ENCODE assay signal across 8 mouse cellular contexts in genomic region chr5:149245965-149246470, GRCm38 (mm10). TPM values are rescaled to one million over a fixed set of nuclear protein-coding genes. Genes with fewer than 3 reads are reported as not detected.
DNase-seq lines count a peak whose midpoint lies in the region; ATAC-seq lines count a peak whose summit lies in the region.

No protein-coding gene starts in this region.

- peaks cover 14% of the 10 kb centered on the region for H3K4me1 ChIP-seq in heart, embryonic 11.5 days (ENCODE audit: control insufficient read depth, insufficient read depth, low read length)
- H3K4me1 ChIP-seq in kidney, embryonic 16.5 days (ENCODE audit: insufficient read depth, low read length) = peaks cover 14% of the 10 kb centered on the region

- WGBS in heart, embryonic 11.5 days (ENCODE audit: insufficient replicate concordance) = 7% methylated on average over 16 of the region's 16 CpGs
- WGBS in kidney, embryonic 16.5 days = 20% methylated on average over 16 of the region's 16 CpGs

- H3K4me3 ChIP-seq in heart, embryonic 11.5 days (ENCODE audit: low read depth, low read length) = peak overlapping the region; percentile 44
- H3K4me3 ChIP-seq in kidney, embryonic 16.5 days (ENCODE audit: low read length) = peak overlapping the region; percentile 21; the same call in 1 of the 2 replicates

- no peaks in the 10 kb centered on the region for H3K36me3 ChIP-seq in heart, embryonic 11.5 days (ENCODE audit: control insufficient read depth, insufficient read depth, low read length)
- no peaks in the 10 kb centered on the region for H3K36me3 ChIP-seq in kidney, embryonic 16.5 days (ENCODE audit: insufficient read depth, low read length)

- ATAC-seq in frontal cortex, adult (ENCODE audit: low TSS enrichment) = peak; percentile 70; the same call in 1 of the 2 replicates
- peak; percentile 91 for ATAC-seq in common myeloid progenitor, adult 5-6 weeks (replicated peaks; ENCODE audit: low read depth, poor library complexity, severe bottlenecking)
- peak; percentile 93 for ATAC-seq in heart, embryonic 11.5 days (replicated peaks; ENCODE audit: insufficient number of reproducible peaks, low FRiP score, low TSS enrichment)
- peak; percentile 81; the same call in 1 of the 2 replicates for ATAC-seq in kidney, embryonic 16.5 days (ENCODE audit: low FRiP score, low TSS enrichment)

- H3K27me3 ChIP-seq in heart, embryonic 11.5 days (ENCODE audit: control insufficient read depth, insufficient read depth, low read length) = no peaks in the 10 kb centered on the region
- no peaks in the 10 kb centered on the region for H3K27me3 ChIP-seq in kidney, embryonic 16.5 days (ENCODE audit: insufficient read depth, low read length)

- H3K4me2 ChIP-seq in heart, embryonic 11.5 days = peak overlapping the region; percentile 75
- peak overlapping the region; percentile 56 for H3K4me2 ChIP-seq in kidney, embryonic 16.5 days (replicated peaks; ENCODE audit: low read depth, low read length)

- H3K9me3 ChIP-seq in heart, embryonic 11.5 days (replicated peaks; ENCODE audit: control insufficient read depth, low read length) = no peaks in the 10 kb centered on the region
- H3K9me3 ChIP-seq in kidney, embryonic 16.5 days (ENCODE audit: low read length) = peaks cover 8% of the 10 kb centered on the region; the same call in 1 of the 2 replicates

- H3K27ac ChIP-seq in heart, embryonic 11.5 days (ENCODE audit: low read depth, low read length) = peak overlapping the region; percentile 73
- H3K27ac ChIP-seq in kidney, embryonic 16.5 days (ENCODE audit: low read length) = peak overlapping the region; percentile 38; the same call in 1 of the 2 replicates

- no peak for DNase-seq in frontal cortex, postnatal 36 days (ENCODE audit: low spot score in 2 of 2)
- DNase-seq in lung, postnatal 25 days (ENCODE audit: low spot score) = peak; percentile 83
- peak; percentile 71 for DNase-seq in spleen, adult 12 weeks (ENCODE audit: low spot score)
- no peak for DNase-seq in layer of hippocampus, adult 18-20 months (ENCODE audit: low spot score in 2 of 2)

- H3K9ac ChIP-seq in heart, embryonic 11.5 days (ENCODE audit: low read depth, low read length) = peak overlapping the region; percentile 73
- H3K9ac ChIP-seq in kidney, embryonic 16.5 days (replicated peaks; ENCODE audit: low read length) = peak overlapping the region; percentile 61

RNA-seq across cellular contexts. Expression of gene Alox5ap, which starts 18.5 kb away (rescaled TPM):
- 156 and 205 TPM in 2 replicates for total RNA-seq in common myeloid progenitor, adult 5-6 weeks (2017)
- polyA plus RNA-seq in heart, embryonic 11.5 days (2014; fragmentation: Nextera tagmentation; extraction: Ambion mirVana) = 5.2 and 6.4 TPM in 2 replicates
- 12.6 and 17.8 TPM in 2 replicates for polyA plus RNA-seq in kidney, embryonic 16.5 days (2015; fragmentation: Nextera tagmentation; extraction: Ambion mirVana)
- total RNA-seq in layer of hippocampus, adult 18-20 months (2021) = 10 to 100 TPM; 11.5 to 12.0 TPM

Comparison
In these comparisons a context has a peak if more than half of its experiments do, and no peak if none do; other contexts are left out.
1. DNase-seq: peak in lung, postnatal 25 days (single experiment) and spleen, adult 12 weeks (single experiment); none in frontal cortex, postnatal 36 days (0 of 2) and layer of hippocampus, adult 18-20 months (0 of 2).
2. RNA of gene Alox5ap, which starts 18.5 kb away (total RNA-seq): 156 to 205 TPM in common myeloid progenitor, adult 5-6 weeks; 11.5 to 12.0 TPM in layer of hippocampus, adult 18-20 months; every median in the first group is over 10 times any median in the second.
3. Peak in every context shown above with its lines, with median percentiles within 50 percentile points of each other: ATAC-seq.